Mouse (Mus musculus): ENCODE data around the gene Nav3.

Nav3 gene

DNA sequence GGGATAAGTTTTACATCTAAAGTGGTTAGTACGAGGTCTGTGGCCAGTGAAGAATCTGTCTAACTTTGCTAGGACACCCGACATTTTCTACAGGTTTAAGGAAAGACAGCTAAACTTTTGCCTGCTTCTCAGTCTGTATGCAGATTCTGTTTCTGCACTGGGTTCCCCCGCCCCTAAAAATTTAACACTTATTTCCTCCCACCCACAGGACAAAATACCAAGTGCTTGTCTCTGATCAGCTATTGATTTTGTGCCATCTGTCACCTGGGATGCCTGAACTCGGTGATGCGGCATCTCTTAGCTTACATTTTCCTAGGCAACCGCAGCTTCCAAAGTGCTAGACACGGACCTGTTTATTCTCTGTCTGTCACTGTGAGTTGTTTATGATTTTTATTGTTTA, 814.2 kb downstream of the Nav3 start:
- DNase-seq = no peak

DNA sequence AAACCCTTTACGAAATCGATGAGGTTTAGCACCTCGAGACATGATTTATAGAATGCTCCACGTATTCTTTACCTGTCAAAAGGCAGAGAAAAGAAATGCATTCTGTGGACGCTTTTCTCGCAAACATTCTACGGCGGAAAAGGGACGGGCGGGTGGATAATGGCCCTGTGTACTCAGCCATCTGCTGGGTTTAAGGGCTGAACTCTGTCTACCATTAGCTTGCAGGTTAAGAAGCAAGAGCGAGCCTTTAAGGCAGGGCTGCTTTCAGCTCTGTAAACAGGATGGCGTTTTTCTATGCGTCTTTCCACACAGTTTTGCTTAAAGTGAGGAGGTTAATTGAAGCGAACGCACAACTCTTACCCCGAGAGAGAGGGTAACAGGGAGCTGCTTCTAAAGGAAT, 818.3 kb downstream of the Nav3 start:
- no peak for DNase-seq
